Mouse (Mus musculus) testis, postnatal 10 days (tissue): ENCODE measurements at regions not wholly inside any gene's neighbourhood (a gene's known extent, or its start where the extent isn't known, plus 50 kb on each side); places are given as distances from the start of the nearest gene placed in this dataset.
A peak's percentile ranks its signal among the peaks of the same experiment; 100 is the strongest.

Source experiments
- DNase-seq: peaks from one replicate; pipeline ENCODE4 v3.0.0; 2021; ENCODE audit warnings: low spot score

- DNase-seq, result no peak
These were observed 274.2 kb upstream of the Mki67 start for GRCm38 (mm10) chr7:135990321-135990720.

GRCm38 (mm10) chr7:135996896-135997295, 280.7 kb upstream of the Mki67 start:
- no peak for DNase-seq

GRCm38 (mm10) chr7:135997640-135998039, 281.5 kb upstream of the Mki67 start:
- no peak for DNase-seq

GRCm38 (mm10) chr7:136002382-136002781, 286.2 kb upstream of the Mki67 start:
- DNase-seq, result no peak

- no peak for DNase-seq
These were observed 287.1 kb upstream of the Mki67 start for GRCm38 (mm10) chr7:136003291-136003690.

- DNase-seq, result no peak
These were observed 291.8 kb upstream of the Mki67 start for GRCm38 (mm10) chr7:136007796-136008455.

GRCm38 (mm10) chr7:136008486-136008885, 292.3 kb upstream of the Mki67 start:
- DNase-seq, result no peak

GRCm38 (mm10) chr7:136010013-136010412, 293.9 kb upstream of the Mki67 start:
- DNase-seq, result peak; percentile 81

GRCm38 (mm10) chr7:136014706-136015105, 298.5 kb upstream of the Mki67 start:
- DNase-seq, result no peak

- peak; percentile 56 for DNase-seq
These were observed 300.8 kb upstream of the Mki67 start for GRCm38 (mm10) chr7:136016918-136017317.

GRCm38 (mm10) chr7:136020577-136020976, 304.4 kb upstream of the Mki67 start:
- no peak for DNase-seq

GRCm38 (mm10) chr7:136021071-136021470, 304.9 kb upstream of the Mki67 start:
- no peak for DNase-seq

GRCm38 (mm10) chr7:136022781-136023448, 306.8 kb upstream of the Mki67 start:
- DNase-seq, result no peak

- no peak for DNase-seq
These were observed 310.3 kb upstream of the Mki67 start for GRCm38 (mm10) chr7:136026451-136026850.

- peak; percentile 53 for DNase-seq
These were observed 315.9 kb upstream of the Mki67 start for GRCm38 (mm10) chr7:136032026-136032425.

GRCm38 (mm10) chr7:136033536-136033935, 317.4 kb upstream of the Mki67 start:
- no peak for DNase-seq

- DNase-seq, result no peak
These were observed 319.6 kb upstream of the Mki67 start for GRCm38 (mm10) chr7:136035735-136036134.

- no peak for DNase-seq
These were observed 321.9 kb upstream of the Mki67 start for GRCm38 (mm10) chr7:136038072-136038471.

GRCm38 (mm10) chr7:136038906-136039305, 322.7 kb upstream of the Mki67 start:
- DNase-seq, result no peak

- DNase-seq, result no peak
These were observed 325.8 kb upstream of the Mki67 start for GRCm38 (mm10) chr7:136041921-136042320.

GRCm38 (mm10) chr7:136046645-136047363, 330.6 kb upstream of the Mki67 start:
- DNase-seq, result peak; percentile 81

- no peak for DNase-seq
These were observed 331.3 kb upstream of the Mki67 start for GRCm38 (mm10) chr7:136047364-136047945.
